Mouse (Mus musculus): ENCODE measurements at regions not wholly inside any gene's neighbourhood (a gene's known extent, or its start where the extent isn't known, plus 50 kb on each side); places are given as distances from the start of the nearest gene placed in this dataset.
A peak's percentile ranks its signal among the peaks of the same experiment; 100 is the strongest.

DNA sequence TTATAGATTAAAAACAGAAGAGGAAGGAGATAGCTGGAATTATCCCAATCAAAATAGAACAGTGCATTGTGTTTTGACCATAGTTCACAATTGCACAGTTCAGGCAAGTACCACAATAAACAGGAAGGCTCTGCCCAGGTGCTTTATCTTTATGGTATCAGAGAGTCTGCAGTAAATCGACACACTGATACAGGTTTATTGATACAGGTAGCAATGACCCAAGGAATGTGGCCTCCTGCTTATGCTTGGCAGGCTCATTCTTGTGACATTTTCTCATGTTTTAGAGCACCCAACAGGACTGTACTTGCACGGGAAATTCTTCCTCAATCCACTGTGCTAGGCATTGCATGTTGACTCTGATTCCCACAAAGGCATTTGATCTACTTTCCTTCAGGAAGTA, 259.2 kb upstream of the Lrrc3b start:
- Histone ChIP-seq H3K4me2 (no peak overlapping the region), H3K27me3 (ENCODE audit: control insufficient read depth, insufficient read depth, low read length) (no peaks in the 10 kb centered on the region), H3K4me3 (ENCODE audit: low read depth, low read length) (no peak overlapping the region), H3K36me3 (ENCODE audit: control insufficient read depth, insufficient read depth, low read length) (no peaks in the 10 kb centered on the region), H3K4me1 (ENCODE audit: control insufficient read depth, insufficient read depth, low read length) (no peaks in the 10 kb centered on the region), H3K9me3 (ENCODE audit: control insufficient read depth, low read length) (no peaks in the 10 kb centered on the region), H3K27ac (ENCODE audit: low read depth, low read length) (no peak overlapping the region), H3K9ac (ENCODE audit: low read length) (no peak overlapping the region)
- DNase-seq (ENCODE audit: low spot score, missing footprints) (no peak), ATAC-seq (ENCODE audit: low FRiP score) (no peak)
- 92% methylated on average over 2 of the region's 2 CpGs for WGBS

DNA sequence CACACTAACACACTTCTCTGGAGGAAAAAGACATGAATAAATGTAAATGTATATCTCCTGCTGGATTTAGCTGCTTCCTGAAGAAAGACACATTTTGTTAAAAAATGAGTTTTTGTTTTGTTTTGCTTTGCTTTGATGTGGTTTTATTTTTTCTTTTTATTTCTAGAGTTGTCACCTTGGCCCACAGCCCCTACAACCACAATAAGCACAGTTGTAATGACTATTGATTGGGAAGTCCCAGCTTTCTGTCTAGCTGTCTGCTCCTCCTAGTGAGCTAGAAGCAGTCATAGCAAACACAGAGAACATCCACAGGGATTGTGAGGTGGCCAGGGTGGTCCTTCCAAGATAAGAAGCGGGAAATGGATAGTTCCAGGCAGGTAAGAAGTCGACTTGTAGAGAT, 259.8 kb upstream of the Lrrc3b start:
- DNase-seq (ENCODE audit: low spot score, missing footprints) (no peak), ATAC-seq (ENCODE audit: low FRiP score) (no peak)
- Histone ChIP-seq H3K36me3 (ENCODE audit: control insufficient read depth, insufficient read depth, low read length) (no peaks in the 10 kb centered on the region), H3K9me3 (ENCODE audit: control insufficient read depth, low read length) (no peaks in the 10 kb centered on the region), H3K4me1 (ENCODE audit: control insufficient read depth, insufficient read depth, low read length) (no peaks in the 10 kb centered on the region), H3K4me3 (ENCODE audit: low read depth, low read length) (no peak overlapping the region), H3K9ac (ENCODE audit: low read length) (no peak overlapping the region), H3K4me2 (no peak overlapping the region), H3K27me3 (ENCODE audit: control insufficient read depth, insufficient read depth, low read length) (no peaks in the 10 kb centered on the region), H3K27ac (ENCODE audit: low read depth, low read length) (no peak overlapping the region)
- 79% methylated on average over 2 of the region's 2 CpGs for WGBS

GRCm38 (mm10) chr14:15722135-15722534, 283.3 kb upstream of the Lrrc3b start:
- Histone ChIP-seq H3K9me3 (ENCODE audit: control insufficient read depth, low read length) (no peaks in the 10 kb centered on the region), H3K4me3 (ENCODE audit: low read depth, low read length) (no peak overlapping the region), H3K4me1 (ENCODE audit: control insufficient read depth, insufficient read depth, low read length) (no peaks in the 10 kb centered on the region), H3K27me3 (ENCODE audit: control insufficient read depth, insufficient read depth, low read length) (no peaks in the 10 kb centered on the region), H3K4me2 (no peak overlapping the region), H3K9ac (ENCODE audit: low read length) (no peak overlapping the region), H3K36me3 (ENCODE audit: control insufficient read depth, insufficient read depth, low read length) (no peaks in the 10 kb centered on the region), H3K27ac (ENCODE audit: low read depth, low read length) (no peak overlapping the region)
- DNase-seq (ENCODE audit: low spot score, missing footprints) (no peak), ATAC-seq (ENCODE audit: low FRiP score) (no peak)
- 95% methylated on average over 1 of the region's 1 CpGs for WGBS

GRCm38 (mm10) chr14:15746629-15747238, 307.9 kb upstream of the Lrrc3b start:
- DNase-seq (ENCODE audit: low spot score, missing footprints) (no peak), ATAC-seq (ENCODE audit: low FRiP score) (no peak)
- Histone ChIP-seq H3K27me3 (ENCODE audit: control insufficient read depth, insufficient read depth, low read length) (no peaks in the 10 kb centered on the region), H3K4me3 (ENCODE audit: low read depth, low read length) (no peak overlapping the region), H3K9ac (ENCODE audit: low read length) (no peak overlapping the region), H3K4me2 (no peak overlapping the region), H3K36me3 (ENCODE audit: control insufficient read depth, insufficient read depth, low read length) (no peaks in the 10 kb centered on the region), H3K4me1 (ENCODE audit: control insufficient read depth, insufficient read depth, low read length) (no peaks in the 10 kb centered on the region), H3K27ac (ENCODE audit: low read depth, low read length) (no peak overlapping the region), H3K9me3 (ENCODE audit: control insufficient read depth, low read length) (no peaks in the 10 kb centered on the region)
- WGBS = 70% methylated on average over 5 of the region's 5 CpGs

DNA sequence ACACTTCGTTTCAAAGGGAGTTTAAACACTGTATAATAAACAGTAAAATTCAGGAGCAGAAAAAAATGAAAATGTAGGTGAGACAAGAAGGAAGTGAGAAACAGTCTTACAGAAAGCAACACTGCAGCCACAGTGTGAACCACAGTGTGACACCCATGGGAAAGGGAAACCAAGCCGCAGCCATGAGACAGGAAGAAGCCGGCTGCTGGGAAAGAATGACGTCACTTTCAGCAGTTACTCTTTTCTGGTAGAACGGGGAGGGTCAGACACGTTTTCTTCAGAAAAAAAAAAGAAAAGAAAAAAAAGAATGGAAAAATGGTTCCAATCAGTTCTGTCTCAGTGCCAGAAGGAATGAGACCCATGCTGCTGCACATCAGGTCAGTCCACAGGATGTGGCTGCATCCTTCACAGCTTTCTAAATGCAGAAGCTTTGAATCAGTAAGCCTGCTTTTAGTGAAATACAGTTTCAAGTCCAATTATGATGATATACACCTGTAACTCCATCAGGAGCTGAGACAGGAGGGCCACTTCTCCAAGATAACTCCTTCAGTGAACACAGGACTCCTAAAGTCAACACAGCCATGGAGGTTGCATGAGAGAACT, 331.2 kb upstream of the Lrrc3b start:
- Histone ChIP-seq H3K9ac (ENCODE audit: low read length) (no peak overlapping the region), H3K9me3 (ENCODE audit: control insufficient read depth, low read length) (no peaks in the 10 kb centered on the region), H3K4me3 (ENCODE audit: low read depth, low read length) (no peak overlapping the region), H3K27ac (ENCODE audit: low read depth, low read length) (no peak overlapping the region), H3K4me1 (ENCODE audit: control insufficient read depth, insufficient read depth, low read length) (no peaks in the 10 kb centered on the region), H3K27me3 (ENCODE audit: control insufficient read depth, insufficient read depth, low read length) (no peaks in the 10 kb centered on the region), H3K36me3 (ENCODE audit: control insufficient read depth, insufficient read depth, low read length) (no peaks in the 10 kb centered on the region), H3K4me2 (no peak overlapping the region)
- DNase-seq (ENCODE audit: low spot score, missing footprints) (no peak), ATAC-seq (ENCODE audit: low FRiP score) (no peak)
- WGBS = 79% methylated on average over 6 of the region's 6 CpGs

GRCm38 (mm10) chr14:15784727-15785126, 345.9 kb upstream of the Lrrc3b start:
- Histone ChIP-seq H3K27me3 (ENCODE audit: control insufficient read depth, insufficient read depth, low read length) (no peaks in the 10 kb centered on the region), H3K4me3 (ENCODE audit: low read depth, low read length) (no peak overlapping the region), H3K4me1 (ENCODE audit: control insufficient read depth, insufficient read depth, low read length) (peaks cover 9% of the 10 kb centered on the region), H3K9me3 (ENCODE audit: control insufficient read depth, low read length) (no peaks in the 10 kb centered on the region), H3K9ac (ENCODE audit: low read length) (no peak overlapping the region), H3K27ac (ENCODE audit: low read depth, low read length) (no peak overlapping the region), H3K4me2 (no peak overlapping the region), H3K36me3 (ENCODE audit: control insufficient read depth, insufficient read depth, low read length) (no peaks in the 10 kb centered on the region)
- WGBS = 53% methylated on average over 3 of the region's 3 CpGs
- peak; percentile 26; the same call in 1 of the 2 replicates for ATAC-seq (ENCODE audit: low FRiP score)
- DNase-seq (ENCODE audit: low spot score, missing footprints) = no peak

- 76% methylated on average over 1 of the region's 1 CpGs for WGBS
- no peaks in the 10 kb centered on the region for H3K9me3 ChIP-seq (ENCODE audit: control insufficient read depth, low read length)
- H3K9ac ChIP-seq (ENCODE audit: low read length) = no peak overlapping the region
- DNase-seq (ENCODE audit: low spot score, missing footprints) (no peak), ATAC-seq (ENCODE audit: low FRiP score) (peak; percentile 41)
- H3K27ac ChIP-seq (ENCODE audit: low read depth, low read length) = no peak overlapping the region
- H3K4me3 ChIP-seq (ENCODE audit: low read depth, low read length) = no peak overlapping the region
- no peaks in the 10 kb centered on the region for H3K36me3 ChIP-seq (ENCODE audit: control insufficient read depth, insufficient read depth, low read length)
- H3K27me3 ChIP-seq (ENCODE audit: control insufficient read depth, insufficient read depth, low read length) = no peaks in the 10 kb centered on the region
- H3K4me1 ChIP-seq (ENCODE audit: control insufficient read depth, insufficient read depth, low read length) = peaks cover 9% of the 10 kb centered on the region
- H3K4me2 ChIP-seq = no peak overlapping the region
These were observed 346.4 kb upstream of the Lrrc3b start for GRCm38 (mm10) chr14:15785230-15785629.

DNA sequence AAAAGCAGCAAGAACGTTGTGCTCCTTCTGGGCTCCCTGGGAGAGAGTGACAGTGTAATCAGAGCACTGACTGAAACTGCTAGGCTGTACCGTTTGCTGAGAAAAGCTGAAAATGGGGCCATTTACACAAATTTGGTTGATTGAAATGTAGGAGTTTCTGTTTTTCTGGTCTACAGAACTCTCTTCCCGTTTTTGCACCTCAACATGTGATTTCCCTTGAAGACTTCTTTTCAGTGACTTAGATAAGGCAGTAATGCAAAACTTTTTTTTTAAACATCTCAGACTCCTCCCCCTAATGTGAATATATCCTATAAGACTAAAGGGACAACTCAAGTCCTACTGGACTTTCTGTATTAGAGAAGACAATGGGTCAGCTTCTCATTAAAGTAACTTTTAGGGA, 356.9 kb upstream of the Lrrc3b start:
- no peak overlapping the region for H3K27ac ChIP-seq (ENCODE audit: low read depth, low read length)

DNA sequence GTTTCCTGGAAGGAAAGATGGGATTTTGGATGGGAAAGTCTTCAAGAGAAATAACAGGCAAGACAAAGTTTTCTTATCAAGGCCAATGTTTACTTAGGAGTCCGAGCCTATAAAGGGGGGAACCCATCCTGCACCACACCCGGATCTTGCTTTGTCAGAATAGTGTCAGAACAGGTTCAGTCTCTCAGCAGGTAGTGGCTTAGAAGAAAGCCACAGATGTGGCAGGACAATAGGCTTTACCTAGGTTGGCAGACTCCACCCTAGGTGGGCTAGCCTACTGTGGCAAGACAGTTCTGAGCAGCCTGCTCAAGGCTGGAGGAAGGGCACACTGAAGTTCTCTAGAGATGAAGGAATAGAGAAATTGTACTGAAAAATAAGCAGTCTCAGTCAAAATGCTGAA, 358.2 kb upstream of the Lrrc3b start:
- Histone ChIP-seq H3K27ac (ENCODE audit: low read depth, low read length) (no peak overlapping the region), H3K36me3 (ENCODE audit: control insufficient read depth, insufficient read depth, low read length) (no peaks in the 10 kb centered on the region), H3K27me3 (ENCODE audit: control insufficient read depth, insufficient read depth, low read length) (no peaks in the 10 kb centered on the region), H3K9me3 (ENCODE audit: control insufficient read depth, low read length) (no peaks in the 10 kb centered on the region), H3K4me3 (ENCODE audit: low read depth, low read length) (no peak overlapping the region), H3K4me2 (no peak overlapping the region), H3K4me1 (ENCODE audit: control insufficient read depth, insufficient read depth, low read length) (no peaks in the 10 kb centered on the region), H3K9ac (ENCODE audit: low read length) (no peak overlapping the region)
- WGBS = 58% methylated on average over 2 of the region's 2 CpGs
- no peak for ATAC-seq (ENCODE audit: low FRiP score)
- DNase-seq (ENCODE audit: low spot score, missing footprints) = no peak

More for the DNA sequence above, 356.9 kb upstream of the Lrrc3b start:
- Histone ChIP-seq H3K9ac (ENCODE audit: low read length) (no peak overlapping the region), H3K27me3 (ENCODE audit: control insufficient read depth, insufficient read depth, low read length) (no peaks in the 10 kb centered on the region), H3K4me3 (ENCODE audit: low read depth, low read length) (no peak overlapping the region), H3K4me1 (ENCODE audit: control insufficient read depth, insufficient read depth, low read length) (no peaks in the 10 kb centered on the region), H3K9me3 (ENCODE audit: control insufficient read depth, low read length) (no peaks in the 10 kb centered on the region), H3K36me3 (ENCODE audit: control insufficient read depth, insufficient read depth, low read length) (no peaks in the 10 kb centered on the region), H3K4me2 (no peak overlapping the region)
- DNase-seq (ENCODE audit: low spot score, missing footprints) (no peak), ATAC-seq (ENCODE audit: low FRiP score) (no peak)
- 76% methylated on average over 3 of the region's 3 CpGs for WGBS
